In genomic region chr13:40899994-40900970, GRCm38 (mm10) we compare ENCODE assay signal across 14 mouse cellular contexts. TPM values are rescaled to one million over a fixed set of nuclear protein-coding genes. Genes with fewer than 3 reads are reported as not detected.
DNase-seq lines count a peak whose midpoint lies in the region; ATAC-seq and TF ChIP-seq lines count a peak whose summit lies in the region.
"Had no signal": no experiment of that assay in that cellular context is flagged by ENCODE, and none has a peak within 500 bp of the region (broad histone marks: within the 10 kb centered on the region; RNA-seq: fewer than 3 reads in every experiment).

No protein-coding gene starts in this region.

- DNase-seq in layer of hippocampus, adult 2 months (ENCODE audit: low spot score in 2 of 2): no peak
- DNase-seq in layer of hippocampus, postnatal 14 days (ENCODE audit: low spot score in 2 of 2): no peak
- DNase-seq in MEL (ENCODE audit: low read depth, low spot score): peak; percentile 86
- DNase-seq in embryo, embryonic 11 days: peak; percentile 63
- no peak for DNase-seq in cerebellum, adult 9-10 months
- no peak for DNase-seq in T-cell, adult 2 months (ENCODE audit: low spot score)
- no peak for DNase-seq in ovary, postnatal 36 days (ENCODE audit: low spot score)
- DNase-seq: cerebellum, adult 2 months; thymus, postnatal 36 days had no signal

- H3K4me1 ChIP-seq in MEL (ENCODE audit: control insufficient read depth in 1 of 2, insufficient read depth in 2 of 2, low read length in 2 of 2): peaks cover 7 to 16% of the 10 kb centered on the region in 2 experiments
- H3K4me1 ChIP-seq: hindbrain, embryonic 15.5 days had no signal

- TF ChIP-seq POLR2A in MEL (IDR thresholded peaks at IDR 0.05; ENCODE audit: control insufficient read depth in 1 of 2, insufficient read depth in 1 of 2, low read depth in 1 of 2, low read length in 2 of 2, poor library complexity in 1 of 2): no peak

- H3K27me3 ChIP-seq in MEL (ENCODE audit: control insufficient read depth in 1 of 2, insufficient read depth in 2 of 2, low read length in 2 of 2): no peaks in the 10 kb centered on the region
- H3K27me3 ChIP-seq: heart, embryonic 13.5 days; hindbrain, embryonic 15.5 days had no signal

- peak overlapping the region; percentile 8 for H3K9ac ChIP-seq in MEL (ENCODE audit: control insufficient read depth, low read depth, low read length, poor library complexity, severe bottlenecking)
- H3K9ac ChIP-seq: heart, embryonic 13.5 days; hindbrain, embryonic 15.5 days had no signal

- TF ChIP-seq CTCF in layer of hippocampus, adult 2 months (conservative IDR thresholded peaks at IDR 0.05): no peak
- TF ChIP-seq CTCF in MEL (IDR thresholded peaks at IDR 0.05 in 2 of 3, conservative IDR thresholded peaks at IDR 0.05 in 1 of 3; ENCODE audit: control insufficient read depth in 1 of 3, insufficient read depth in 1 of 3, low read depth in 2 of 3, low read length in 3 of 3, poor library complexity in 1 of 3, severe bottlenecking in 1 of 3): no peak

- ATAC-seq in megakaryocyte progenitor cell, adult 5-6 weeks (replicated peaks; ENCODE audit: poor library complexity): peak; percentile 77
- ATAC-seq: CD4-positive, CD25-positive, alpha-beta regulatory T cell, adult 4 months had no signal

- peak; percentile 81 to 85 for TF ChIP-seq EP300 in MEL (IDR thresholded peaks at IDR 0.05; ENCODE audit: low read depth in 1 of 2, low read length in 2 of 2)

- 0 out of 2 replicates have a peak overlapping the region, but pooled peaks have one; percentile 28 for H3K27ac ChIP-seq in layer of hippocampus, adult 2 months
- peak overlapping the region; percentile 35 for H3K27ac ChIP-seq in MEL (ENCODE audit: control insufficient read depth, low read depth, low read length)
- H3K27ac ChIP-seq: heart, embryonic 13.5 days; hindbrain, embryonic 15.5 days had no signal

- H3K79me2 ChIP-seq in MEL (ENCODE audit: control insufficient read depth, insufficient read depth, low read length, poor library complexity): no peaks in the 10 kb centered on the region

- H3K9me3 ChIP-seq in MEL (replicated peaks; ENCODE audit: insufficient read depth, low read length): no peaks in the 10 kb centered on the region
- H3K9me3 ChIP-seq: heart, embryonic 13.5 days; hindbrain, embryonic 15.5 days had no signal

- H3K4me3 ChIP-seq in layer of hippocampus, adult 2 months: no peak overlapping the region
- H3K4me3 ChIP-seq in MEL (ENCODE audit: control insufficient read depth in 1 of 2, insufficient read depth in 1 of 2, low read depth in 2 of 2, low read length in 2 of 2): peak overlapping the region; percentile 33 to 42; a peak in 3 of 4 replicates
- H3K4me3 ChIP-seq: gastrocnemius, adult 2 months; heart, embryonic 13.5 days; hindbrain, embryonic 15.5 days had no signal

- no peak for TF ChIP-seq RAD21 in MEL (IDR thresholded peaks at IDR 0.05; ENCODE audit: low read depth, low read length)

- peaks cover 0 to 10% of the 10 kb centered on the region in 2 experiments; a peak in 2 of 4 replicates for H3K36me3 ChIP-seq in MEL (ENCODE audit: control insufficient read depth in 1 of 2, insufficient read depth in 2 of 2, low read length in 2 of 2)
- H3K36me3 ChIP-seq: heart, embryonic 13.5 days; hindbrain, embryonic 15.5 days had no signal

TF ChIP-seq in MEL, 35 proteins besides CTCF, POLR2A, EP300 and RAD21:
- no peak for TF ChIP-seq ZKSCAN1 (IDR thresholded peaks at IDR 0.05; ENCODE audit: low read depth, low read length)
- peak; percentile 63 for TF ChIP-seq SIN3A (IDR thresholded peaks at IDR 0.05; ENCODE audit: low read length)
- no peak for TF ChIP-seq MYB (IDR thresholded peaks at IDR 0.05; ENCODE audit: low read depth, low read length)
- peak; percentile 87 for TF ChIP-seq ELF1 (IDR thresholded peaks at IDR 0.05; ENCODE audit: low read depth, low read length)
- peak; percentile 77 for TF ChIP-seq TCF12 (IDR thresholded peaks at IDR 0.05; ENCODE audit: low read depth, low read length)
- 0 out of 2 replicates have a peak, but pooled peaks have one; percentile 8 for TF ChIP-seq SMC3 (IDR thresholded peaks at IDR 0.05; ENCODE audit: low read depth, low read length)
- TF ChIP-seq RCOR1 (IDR thresholded peaks at IDR 0.05; ENCODE audit: low read depth, low read length): peak; percentile 74
- peak; percentile 69 for TF ChIP-seq GATA1 (IDR thresholded peaks at IDR 0.05; ENCODE audit: low read depth, low read length)
- no peak for TF ChIP-seq USF1 (IDR thresholded peaks at IDR 0.05; ENCODE audit: low read depth, low read length)
- TF ChIP-seq NRF1 (IDR thresholded peaks at IDR 0.05; ENCODE audit: insufficient read depth, low read depth, low read length, poor library complexity, severe bottlenecking): no peak
- no peak for TF ChIP-seq ZC3H11A (IDR thresholded peaks at IDR 0.05; ENCODE audit: low read depth, low read length)
- TF ChIP-seq HCFC1 (IDR thresholded peaks at IDR 0.05; ENCODE audit: low read depth, low read length): 0 out of 2 replicates have a peak, but pooled peaks have one; percentile 19
- TF ChIP-seq ZNF384 (IDR thresholded peaks at IDR 0.05; ENCODE audit: low read depth, low read length): 0 out of 2 replicates have a peak, but pooled peaks have one; percentile 15
- no peak for TF ChIP-seq ZMIZ1 (IDR thresholded peaks at IDR 0.05; ENCODE audit: low read depth, low read length)
- TF ChIP-seq UBTF (IDR thresholded peaks at IDR 0.05; ENCODE audit: borderline replicate concordance, insufficient read depth, low read depth, low read length): no peak
- no peak for TF ChIP-seq MAZ (IDR thresholded peaks at IDR 0.05; ENCODE audit: low read depth, low read length)
- peak; percentile 83 for TF ChIP-seq ETS1 (IDR thresholded peaks at IDR 0.05; ENCODE audit: low read depth, low read length)
- TF ChIP-seq POLR2AphosphoS5 (IDR thresholded peaks at IDR 0.05; ENCODE audit: borderline replicate concordance, low read depth, low read length): no peak
- TF ChIP-seq TAL1 (IDR thresholded peaks at IDR 0.05; ENCODE audit: low read length): peak; percentile 91
- TF ChIP-seq E2F4 (IDR thresholded peaks at IDR 0.05; ENCODE audit: borderline replicate concordance, low read depth, low read length): no peak
- TF ChIP-seq JUND (IDR thresholded peaks at IDR 0.05; ENCODE audit: low read depth, low read length): no peak
- TF ChIP-seq MYC (IDR thresholded peaks at IDR 0.05; ENCODE audit: low read depth, low read length): peak; percentile 51; the same call in 1 of the 2 replicates
- peak; percentile 36; the same call in 1 of the 2 replicates for TF ChIP-seq TBP (IDR thresholded peaks at IDR 0.05; ENCODE audit: low read depth, low read length)

RNA-seq across cellular contexts. Expression of gene Gcnt2, which starts 40.7 kb away (rescaled TPM):
- total RNA-seq in layer of hippocampus, adult 2 months (2021): 10 to 100 TPM; 16.3 to 17.0 TPM
- total RNA-seq in layer of hippocampus, postnatal 14 days (2021): 10 to 100 TPM; 13.9 to 14.1 TPM
- total RNA-seq in MEL (2012; rRNA removed): 0.04 TPM in 1 of 2 replicates, not detected in the other
- under 1 TPM in 1 of 2 experiments, not detected in 1; 0.03 TPM for polyA plus RNA-seq in MEL (2012; ENCODE audit: insufficient read depth in 1 of 2, insufficient read length in 2 of 2, low read depth in 1 of 2, low replicate concordance in 2 of 2, missing spikeins in 1 of 2)
- 16.6 and 28.2 TPM in 2 replicates for total RNA-seq in megakaryocyte progenitor cell, adult 5-6 weeks (2015)
- 7.0 and 15.4 TPM in 2 replicates for total RNA-seq in megakaryocyte progenitor cell, adult 5-6 weeks (2017)

Comparison
In these comparisons a context has a peak if more than half of its experiments do, and no peak if none do; other contexts are left out.
1. DNase-seq: peak in MEL (single experiment) and embryo, embryonic 11 days (single experiment); none in layer of hippocampus, adult 2 months (0 of 2), layer of hippocampus, postnatal 14 days (0 of 2), cerebellum, adult 9-10 months (single experiment), T-cell, adult 2 months (single experiment) and ovary, postnatal 36 days (single experiment).